Mouse (Mus musculus): ENCODE measurements at regions not wholly inside any gene's neighbourhood (a gene's known extent, or its start where the extent isn't known, plus 50 kb on each side); places are given as distances from the start of the nearest gene placed in this dataset.

DNA sequence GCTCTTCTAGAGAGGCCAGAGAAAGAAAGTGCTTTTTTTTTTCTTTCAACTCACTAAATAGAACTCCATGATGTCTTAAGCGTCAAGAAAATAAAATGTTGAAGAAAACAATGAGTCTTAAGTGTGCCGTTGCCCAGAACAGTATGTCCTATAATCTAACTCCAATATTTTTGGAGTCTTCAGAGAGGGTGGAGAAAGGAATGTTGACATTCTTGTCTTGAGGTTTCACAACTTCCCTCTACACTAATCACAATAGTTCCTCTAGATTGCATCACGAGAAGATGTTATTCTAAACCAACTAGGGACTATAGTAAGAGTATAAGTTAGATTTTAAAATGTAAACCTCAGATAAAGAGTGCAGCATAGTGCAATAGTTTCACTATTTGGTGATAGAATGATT is 367.1 kb upstream of the Kif2a start:
- 77% methylated on average over 3 of the region's 3 CpGs for WGBS
- Histone ChIP-seq H3K4me1 (ENCODE audit: control insufficient read depth, insufficient read depth, low read length) (no peaks in the 10 kb centered on the region), H3K27ac (ENCODE audit: insufficient read depth, low read depth, low read length) (no peak overlapping the region), H3K4me3 (ENCODE audit: insufficient read depth, low read depth, low read length) (no peak overlapping the region)
- TF ChIP-seq POLR2A (IDR thresholded peaks at IDR 0.05; ENCODE audit: insufficient read depth, low read depth, low read length) (no peak), CTCF (IDR thresholded peaks at IDR 0.05; ENCODE audit: insufficient read depth, low read depth, low read length) (no peak)

GRCm38 (mm10) chr13:107378076-107378475 is 356.1 kb upstream of the Kif2a start:
- Histone ChIP-seq H3K4me1 (ENCODE audit: control insufficient read depth, insufficient read depth, low read length) (no peaks in the 10 kb centered on the region), H3K27ac (ENCODE audit: insufficient read depth, low read depth, low read length) (no peak overlapping the region), H3K4me3 (ENCODE audit: insufficient read depth, low read depth, low read length) (no peak overlapping the region)
- WGBS, result 51% methylated on average over 1 of the region's 1 CpGs
- TF ChIP-seq POLR2A (IDR thresholded peaks at IDR 0.05; ENCODE audit: insufficient read depth, low read depth, low read length), result no peak
- TF ChIP-seq CTCF (IDR thresholded peaks at IDR 0.05; ENCODE audit: insufficient read depth, low read depth, low read length), result no peak

DNA sequence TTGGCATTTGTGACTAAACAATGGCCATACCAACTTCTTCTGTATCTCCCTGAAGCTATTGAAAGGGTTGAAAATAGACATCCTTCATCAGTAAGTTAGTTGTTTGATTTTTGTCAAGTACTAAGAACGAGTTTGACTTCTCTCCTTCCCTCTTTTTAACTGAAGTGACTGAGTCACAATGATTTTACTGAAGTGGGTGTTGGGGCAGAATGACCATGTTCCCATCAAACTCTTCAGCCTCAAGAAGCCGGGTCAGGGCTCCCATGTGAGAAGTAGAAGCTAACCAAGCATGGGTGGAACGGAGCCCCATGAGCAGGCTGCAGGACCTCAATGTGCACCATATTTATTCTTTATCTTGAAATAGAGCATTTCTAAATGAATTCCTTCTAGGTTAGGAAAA is 350.7 kb upstream of the Kif2a start:
- no peak overlapping the region for H3K27ac ChIP-seq (ENCODE audit: insufficient read depth, low read depth, low read length)
- no peak for TF ChIP-seq CTCF (IDR thresholded peaks at IDR 0.05; ENCODE audit: insufficient read depth, low read depth, low read length)
- peaks cover 2% of the 10 kb centered on the region; the same call in 1 of the 2 replicates for H3K4me1 ChIP-seq (ENCODE audit: control insufficient read depth, insufficient read depth, low read length)
- 99% methylated on average over 3 of the region's 3 CpGs for WGBS
- H3K4me3 ChIP-seq (ENCODE audit: insufficient read depth, low read depth, low read length), result no peak overlapping the region

DNA sequence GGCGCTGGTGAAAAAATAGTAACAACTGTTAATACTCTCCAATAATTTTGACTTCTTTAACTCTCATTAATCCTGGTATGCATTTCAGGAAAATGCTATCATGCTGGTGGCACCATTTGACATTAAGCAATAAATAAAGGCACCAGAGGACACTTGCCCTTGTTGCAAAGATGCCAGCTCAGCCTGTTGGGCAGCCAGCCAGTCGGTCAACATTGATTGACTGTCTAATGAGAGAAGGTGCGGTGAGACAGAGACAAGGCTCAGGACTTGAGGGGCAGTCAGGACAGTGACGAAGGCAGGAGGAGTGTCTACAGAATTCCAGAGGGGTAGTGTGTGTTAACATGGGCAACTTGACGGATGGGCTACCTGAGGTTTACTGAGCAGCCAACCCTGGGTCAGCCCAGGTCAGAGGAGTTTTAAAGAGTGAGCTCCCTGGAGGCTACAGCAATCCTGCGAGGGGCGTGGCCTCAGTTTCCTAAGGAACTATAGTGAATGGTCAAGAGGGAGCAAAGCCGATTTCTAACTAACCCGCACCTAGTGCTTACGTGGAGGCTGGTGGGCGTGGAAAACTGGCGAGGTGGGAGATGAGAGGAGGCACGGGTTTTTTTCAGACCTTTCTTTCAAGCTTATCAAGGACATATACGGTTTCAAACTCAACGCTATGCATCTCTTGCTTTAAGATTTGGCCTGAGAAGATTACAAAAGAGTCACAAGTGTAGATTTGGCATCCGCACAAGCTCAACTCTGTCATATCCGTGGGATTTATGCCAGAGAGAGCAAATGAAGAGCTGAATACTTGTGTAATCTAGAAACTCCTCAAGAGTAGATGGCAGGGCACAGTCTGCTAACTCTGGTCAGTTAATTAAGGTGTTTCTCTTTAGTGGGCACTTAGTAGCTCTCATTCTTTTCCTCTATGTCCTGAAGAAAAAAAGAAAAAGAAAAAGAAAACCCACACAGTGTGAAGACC is 350.0 kb upstream of the Kif2a start:
- TF ChIP-seq POLR2A (IDR thresholded peaks at IDR 0.05; ENCODE audit: insufficient read depth, low read depth, low read length) (no peak), CTCF (IDR thresholded peaks at IDR 0.05; ENCODE audit: insufficient read depth, low read depth, low read length) (no peak)
- H3K27ac ChIP-seq (ENCODE audit: insufficient read depth, low read depth, low read length), result no peak overlapping the region
- H3K4me3 ChIP-seq (ENCODE audit: insufficient read depth, low read depth, low read length), result no peak overlapping the region
- peaks cover 2% of the 10 kb centered on the region; the same call in 1 of the 2 replicates for H3K4me1 ChIP-seq (ENCODE audit: control insufficient read depth, insufficient read depth, low read length)
- 53% methylated on average over 17 of the region's 17 CpGs for WGBS

GRCm38 (mm10) chr13:107367639-107368038 is 345.7 kb upstream of the Kif2a start:
- no peak for TF ChIP-seq POLR2A (IDR thresholded peaks at IDR 0.05; ENCODE audit: insufficient read depth, low read depth, low read length)
- TF ChIP-seq CTCF (IDR thresholded peaks at IDR 0.05; ENCODE audit: insufficient read depth, low read depth, low read length), result no peak
- peaks cover 2% of the 10 kb centered on the region; the same call in 1 of the 2 replicates for H3K4me1 ChIP-seq (ENCODE audit: control insufficient read depth, insufficient read depth, low read length)
- WGBS, result 89% methylated on average over 9 of the region's 9 CpGs
- no peak overlapping the region for H3K27ac ChIP-seq (ENCODE audit: insufficient read depth, low read depth, low read length)
- no peak overlapping the region for H3K4me3 ChIP-seq (ENCODE audit: insufficient read depth, low read depth, low read length)

- Histone ChIP-seq H3K4me1 (ENCODE audit: control insufficient read depth, insufficient read depth, low read length) (no peaks in the 10 kb centered on the region), H3K4me3 (ENCODE audit: insufficient read depth, low read depth, low read length) (no peak overlapping the region), H3K27ac (ENCODE audit: insufficient read depth, low read depth, low read length) (no peak overlapping the region)
- TF ChIP-seq CTCF (IDR thresholded peaks at IDR 0.05; ENCODE audit: insufficient read depth, low read depth, low read length) (no peak), POLR2A (IDR thresholded peaks at IDR 0.05; ENCODE audit: insufficient read depth, low read depth, low read length) (no peak)
- 80% methylated on average over 6 of the region's 6 CpGs for WGBS
Measured at GRCm38 (mm10) chr13:107365766-107366165, 343.8 kb upstream of the Kif2a start.

DNA sequence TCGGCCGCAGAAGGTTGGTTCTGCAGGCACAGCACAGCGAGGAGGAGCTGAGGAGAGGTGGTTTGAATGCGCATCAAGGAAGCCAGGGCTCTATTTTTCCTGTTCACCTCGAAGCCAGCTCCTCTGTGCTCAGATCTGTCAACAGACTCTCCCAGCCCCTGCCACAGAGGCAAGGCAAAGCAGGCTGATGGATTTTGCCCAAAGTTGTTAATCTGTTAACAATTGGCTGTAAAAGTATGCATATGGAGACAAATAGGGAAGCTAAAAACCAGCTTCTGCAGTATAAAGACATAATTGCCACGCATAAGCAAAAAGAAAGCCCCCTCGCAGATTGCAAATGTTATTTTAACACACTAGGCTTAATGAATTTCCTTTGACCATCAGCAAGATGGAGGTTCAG is 343.3 kb upstream of the Kif2a start:
- H3K27ac ChIP-seq (ENCODE audit: insufficient read depth, low read depth, low read length), result no peak overlapping the region

DNA sequence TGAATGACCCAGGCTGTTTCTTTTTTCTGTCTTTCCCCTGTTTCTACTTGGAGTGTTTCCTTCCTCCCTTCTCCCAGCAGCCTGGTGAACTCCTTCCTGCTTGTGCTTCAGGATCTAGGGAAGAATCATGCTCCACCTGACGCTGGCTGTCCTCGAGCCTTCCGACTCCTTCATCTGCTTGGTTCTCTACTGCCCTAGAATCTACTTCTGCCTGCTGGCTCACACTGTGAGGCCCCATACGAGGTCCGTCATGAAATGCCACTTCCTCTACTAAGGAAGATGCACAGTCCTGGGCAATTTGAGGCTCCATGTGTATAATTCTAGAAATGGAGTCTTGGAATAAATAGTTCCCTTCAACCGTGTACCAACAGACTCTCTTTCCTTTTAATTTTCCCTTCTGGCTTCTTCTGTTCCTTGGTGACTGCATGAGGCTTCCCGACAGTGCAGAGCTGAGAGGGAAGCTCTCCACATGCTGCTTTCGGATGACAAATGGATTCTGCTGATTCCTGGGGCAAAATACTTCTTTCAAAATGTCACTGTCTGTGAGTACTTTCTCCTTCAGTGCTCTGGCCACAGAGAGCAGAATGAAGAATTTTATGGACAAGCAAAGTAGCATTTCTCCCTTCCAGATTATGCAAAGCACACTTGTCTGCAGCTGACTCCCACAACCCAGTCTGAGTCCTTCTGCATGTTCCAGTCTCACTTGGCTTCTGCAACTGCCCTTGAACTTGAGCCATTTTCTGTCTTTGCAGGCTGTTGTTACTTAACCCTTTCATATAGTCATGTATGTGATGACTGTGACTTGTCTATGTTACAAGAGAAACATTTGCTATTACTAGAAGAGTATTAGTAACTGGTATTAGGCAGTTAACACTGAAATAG is 341.1 kb upstream of the Kif2a start:
- 64% methylated on average over 8 of the region's 8 CpGs for WGBS
- H3K27ac ChIP-seq (ENCODE audit: insufficient read depth, low read depth, low read length), result no peak overlapping the region
- TF ChIP-seq CTCF (IDR thresholded peaks at IDR 0.05; ENCODE audit: insufficient read depth, low read depth, low read length), result no peak
- no peak for TF ChIP-seq POLR2A (IDR thresholded peaks at IDR 0.05; ENCODE audit: insufficient read depth, low read depth, low read length)

More for the DNA sequence above, 343.3 kb upstream of the Kif2a start:
- no peak overlapping the region for H3K4me3 ChIP-seq (ENCODE audit: insufficient read depth, low read depth, low read length)
- TF ChIP-seq CTCF (IDR thresholded peaks at IDR 0.05; ENCODE audit: insufficient read depth, low read depth, low read length) (no peak), POLR2A (IDR thresholded peaks at IDR 0.05; ENCODE audit: insufficient read depth, low read depth, low read length) (no peak)
- H3K4me1 ChIP-seq (ENCODE audit: control insufficient read depth, insufficient read depth, low read length), result no peaks in the 10 kb centered on the region
- 76% methylated on average over 7 of the region's 7 CpGs for WGBS

More for the DNA sequence above, 341.1 kb upstream of the Kif2a start:
- H3K4me1 ChIP-seq (ENCODE audit: control insufficient read depth, insufficient read depth, low read length), result no peaks in the 10 kb centered on the region
- H3K4me3 ChIP-seq (ENCODE audit: insufficient read depth, low read depth, low read length), result no peak overlapping the region
